Mouse (Mus musculus): Measurements from ENCODE around the gene Gm11549.

- no peak for TF ChIP-seq CTCF (IDR thresholded peaks at IDR 0.05; ENCODE audit: insufficient read depth, low read depth, low read length)
- 0 out of 2 replicates have a peak, but pooled peaks have one; percentile 33 for TF ChIP-seq POLR2A (IDR thresholded peaks at IDR 0.05; ENCODE audit: insufficient read depth, low read depth, low read length)
These were observed 46.0 kb downstream of the Gm11549 start, which contains the start of the genes Anxa5 and 1810062G17Rik for GRCm38 (mm10) chr3:36475532-36476087.
